Mouse (Mus musculus) liver, embryonic 12.5 days (tissue): Measurements from ENCODE around the gene Gtf2e1. TPM values are rescaled to one million over a fixed set of nuclear protein-coding genes. Genes with fewer than 3 reads are reported as not detected.

ENCODE experiments used
- ATAC-seq: fragments of 200-750 bp; cut with Nextera tagmentation; 2 replicates; pipeline ENCODE4 v1.8.0; 2017; ENCODE audit warnings: moderate number of reproducible peaks, mild to moderate bottlenecking, moderate library complexity
- H3K27ac ChIP-seq: fragments of 300-500 bp; sonication (generic); 2 replicates; pipeline ENCODE4 v1.5.1; 2016; ENCODE audit warnings: mild to moderate bottlenecking
- H3K27me3 ChIP-seq: fragments of 300-500 bp; sonication (generic); replicated peaks from 2 replicates; pipeline ENCODE4 v1.6.1; 2016; ENCODE audit warnings: mild to moderate bottlenecking, moderate library complexity
- H3K36me3 ChIP-seq: fragments of 300-500 bp; sonication (generic); 2 replicates; pipeline ENCODE4 v1.6.1; 2016; ENCODE audit warnings: mild to moderate bottlenecking, moderate library complexity
- H3K4me1 ChIP-seq: fragments of 300-500 bp; sonication (generic); 2 replicates; pipeline ENCODE4 v1.6.1; 2016
- H3K4me2 ChIP-seq: fragments of 300-500 bp; sonication (generic); 2 replicates; pipeline ENCODE4 v1.6.1; 2016; ENCODE audit warnings: mild to moderate bottlenecking, moderate library complexity
- H3K4me3 ChIP-seq: fragments of 300-500 bp; sonication (generic); 2 replicates; pipeline ENCODE4 v1.5.1; 2016; ENCODE audit warnings: mild to moderate bottlenecking, moderate library complexity
- H3K9ac ChIP-seq: fragments of 300-500 bp; sonication (generic); 2 replicates; pipeline ENCODE4 v1.6.1; 2016; ENCODE audit warnings: mild to moderate bottlenecking, moderate library complexity
- H3K9me3 ChIP-seq: fragments of 300-500 bp; sonication (generic); replicated peaks from 2 replicates; pipeline ENCODE4 v1.6.1; 2016; ENCODE audit warnings: mild to moderate bottlenecking, moderate library complexity
- WGBS: fragments of 180-500 bp; shearing (Covaris S2); methylation state at CpG from one replicate; pipeline ENCODE4 v1.1.7; 2016; ENCODE audit not compliant: insufficient replicate concordance; 5-methylcytosine and 5-hydroxymethylcytosine counted together
- polyA plus RNA-seq: library from polyadenylated mRNA; unstranded; fragments of >200 nt; fragmentation: Nextera tagmentation; extraction: Ambion mirVana; gene quantifications from 2 replicates; pipeline ENCODE4 v1.2.1, GENCODE M21; 2016

The Gtf2e1 gene
- polyA plus RNA-seq, 1 experiment from 2014 or later = 18.1 TPM

DNA sequence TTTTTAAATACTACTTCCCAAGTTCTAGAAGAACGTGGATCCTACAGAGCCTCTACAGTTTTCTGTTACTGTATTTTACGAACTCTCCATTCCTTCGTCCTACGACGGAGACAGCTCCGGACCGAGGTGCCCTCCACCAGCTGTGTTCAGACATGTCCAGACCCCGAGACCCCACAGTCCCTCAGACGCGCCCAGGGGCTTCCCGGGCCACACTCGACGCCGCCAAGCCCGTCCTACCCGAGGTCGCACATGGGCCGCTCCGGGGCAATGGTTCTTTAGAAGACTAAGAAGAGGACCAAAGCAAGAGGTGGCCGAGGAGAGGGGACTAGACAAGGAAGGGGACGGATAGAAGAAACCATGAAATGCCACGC lies 364 bp downstream of the Gtf2e1 start:
- under 1% methylated on average over 22 of the region's 22 CpGs for WGBS
- peaks cover 29% of the 10 kb centered on the region for H3K36me3 ChIP-seq
- peak overlapping the region; percentile 90 for H3K9ac ChIP-seq
- H3K4me1 ChIP-seq = peaks cover 36% of the 10 kb centered on the region
- H3K9me3 ChIP-seq = no peaks in the 10 kb centered on the region
- H3K4me2 ChIP-seq = peak overlapping the region; percentile 94
- no peaks in the 10 kb centered on the region for H3K27me3 ChIP-seq
- ATAC-seq = peak; percentile 61
- H3K27ac ChIP-seq = peak overlapping the region; percentile 82
- H3K4me3 ChIP-seq = peak overlapping the region; percentile 89

DNA sequence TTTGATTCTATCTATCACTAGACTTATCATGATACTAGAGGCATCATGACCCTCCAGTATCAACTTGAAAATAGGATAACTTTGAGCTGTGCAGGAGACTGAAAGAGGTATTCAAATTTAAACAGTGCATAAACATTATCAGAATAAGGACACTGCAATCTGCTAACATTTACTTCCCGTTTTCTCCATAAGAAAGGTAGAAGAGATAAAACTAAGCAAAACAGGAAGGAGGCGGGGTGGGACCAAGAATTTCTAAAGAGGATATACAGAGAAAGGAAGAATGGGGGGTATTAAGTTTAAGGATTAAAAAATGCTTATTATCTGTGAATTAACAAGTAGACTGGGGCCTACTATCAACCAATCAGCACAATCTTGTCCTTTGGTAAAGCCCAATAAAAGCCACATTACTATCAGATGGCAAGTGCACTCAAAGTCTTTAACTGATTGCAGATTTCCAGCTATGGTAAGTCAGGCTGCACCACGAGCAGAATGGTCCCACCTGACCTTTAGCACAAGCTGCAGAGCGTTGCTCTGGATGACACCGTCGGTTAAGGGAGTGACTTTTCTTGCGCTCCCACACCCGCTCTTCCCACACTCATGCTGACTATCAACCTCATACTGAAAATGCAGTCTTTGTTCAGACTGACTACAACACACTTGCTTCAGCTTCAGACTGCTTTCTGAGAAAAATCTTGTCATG lies 6.1 kb downstream of the Gtf2e1 start:
- no peak for ATAC-seq

DNA sequence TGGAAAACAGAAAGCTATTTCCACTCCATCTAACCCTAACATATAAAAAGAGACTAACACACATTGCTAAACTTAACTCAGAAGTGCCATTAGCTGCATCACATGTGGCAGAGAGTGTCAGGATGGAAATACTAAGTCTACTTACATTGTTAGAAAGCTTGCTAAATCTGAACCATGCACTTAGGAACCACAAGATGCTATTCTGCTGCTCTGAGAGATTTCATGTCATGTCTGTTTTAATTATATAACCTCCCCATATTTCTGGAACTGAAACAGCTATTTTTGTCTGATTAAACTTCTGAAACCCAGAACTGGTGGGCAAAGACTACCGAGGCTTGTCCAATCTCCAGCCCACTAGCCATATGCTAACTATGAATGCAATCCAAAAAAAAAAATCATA lies 7.5 kb downstream of the Gtf2e1 start:
- H3K27me3 ChIP-seq = no peaks in the 10 kb centered on the region
- H3K4me2 ChIP-seq = no peak overlapping the region
- no peak overlapping the region for H3K27ac ChIP-seq
- H3K9me3 ChIP-seq = no peaks in the 10 kb centered on the region
- ATAC-seq = no peak
- WGBS = 83% methylated on average over 1 of the region's 1 CpGs
- peaks cover 20% of the 10 kb centered on the region for H3K4me1 ChIP-seq
- H3K4me3 ChIP-seq = no peak overlapping the region
- no peak overlapping the region for H3K9ac ChIP-seq
- peaks cover 38% of the 10 kb centered on the region for H3K36me3 ChIP-seq

More for the DNA sequence above, 6.1 kb downstream of the Gtf2e1 start:
- no peaks in the 10 kb centered on the region for H3K9me3 ChIP-seq
- H3K27me3 ChIP-seq = no peaks in the 10 kb centered on the region
- H3K4me3 ChIP-seq = no peak overlapping the region
- no peak overlapping the region for H3K9ac ChIP-seq
- peaks cover 32% of the 10 kb centered on the region for H3K4me1 ChIP-seq
- no peak overlapping the region for H3K27ac ChIP-seq
- no peak overlapping the region for H3K4me2 ChIP-seq
- peaks cover 30% of the 10 kb centered on the region for H3K36me3 ChIP-seq
- 45% methylated on average over 8 of the region's 8 CpGs for WGBS

DNA sequence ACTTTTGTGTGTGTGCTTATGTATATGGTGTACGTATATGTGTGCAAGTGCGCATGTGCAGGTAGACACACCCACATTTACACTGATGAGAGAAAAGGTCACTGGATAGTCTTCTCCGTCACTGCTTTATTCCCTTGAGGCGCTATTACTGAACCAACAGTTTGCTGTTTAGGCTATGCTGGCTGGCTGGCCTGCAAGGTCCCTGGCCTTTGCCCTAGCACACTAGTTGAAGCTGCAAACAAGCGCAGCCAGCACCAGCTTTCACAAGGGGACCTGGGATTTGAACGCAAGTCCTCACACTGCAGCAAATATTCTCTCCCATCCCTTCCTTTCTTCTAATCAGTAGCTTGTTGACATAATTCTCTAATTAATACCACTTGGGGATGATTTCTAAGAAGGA lies 9.4 kb downstream of the Gtf2e1 start:
- Histone ChIP-seq H3K4me2 (no peak overlapping the region), H3K9ac (no peak overlapping the region), H3K27ac (no peak overlapping the region), H3K36me3 (peaks cover 47% of the 10 kb centered on the region), H3K27me3 (no peaks in the 10 kb centered on the region), H3K9me3 (no peaks in the 10 kb centered on the region), H3K4me3 (no peak overlapping the region), H3K4me1 (peaks cover 15% of the 10 kb centered on the region)
- WGBS = 81% methylated on average over 6 of the region's 6 CpGs
- ATAC-seq = peak; percentile 40; the same call in 1 of the 2 replicates

DNA sequence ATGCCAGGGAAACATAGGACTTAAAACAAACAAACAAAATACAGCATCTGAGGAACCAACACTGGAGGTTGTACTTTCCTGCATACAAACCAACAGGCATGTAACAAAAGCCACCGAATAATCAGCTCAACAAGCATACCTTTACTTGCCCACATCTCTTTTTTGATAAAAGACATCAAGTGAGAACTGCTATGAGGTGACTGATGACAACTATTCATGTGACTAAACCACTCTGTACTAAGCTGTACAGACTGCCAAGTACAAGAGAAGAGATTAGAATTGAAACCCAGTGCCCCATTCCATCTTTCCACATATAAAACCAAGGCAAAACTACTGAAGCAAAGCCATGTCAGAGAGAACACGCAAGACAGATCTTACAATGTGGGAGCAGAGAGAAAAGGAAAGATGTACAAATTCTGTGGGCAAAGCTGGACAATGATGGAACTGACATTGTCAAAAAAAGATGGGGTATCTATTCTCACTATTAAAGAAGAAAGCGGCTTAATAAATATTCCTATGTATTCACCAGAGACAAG lies 12.8 kb downstream of the Gtf2e1 start:
- ATAC-seq = no peak
- no peak overlapping the region for H3K9ac ChIP-seq
- H3K4me3 ChIP-seq = no peak overlapping the region
- H3K27ac ChIP-seq = no peak overlapping the region
- no peak overlapping the region for H3K4me2 ChIP-seq
- peaks cover 67% of the 10 kb centered on the region for H3K36me3 ChIP-seq
- no peaks in the 10 kb centered on the region for H3K4me1 ChIP-seq
- WGBS = 82% methylated on average over 3 of the region's 3 CpGs
- H3K27me3 ChIP-seq = no peaks in the 10 kb centered on the region
- H3K9me3 ChIP-seq = peaks cover 9% of the 10 kb centered on the region

DNA sequence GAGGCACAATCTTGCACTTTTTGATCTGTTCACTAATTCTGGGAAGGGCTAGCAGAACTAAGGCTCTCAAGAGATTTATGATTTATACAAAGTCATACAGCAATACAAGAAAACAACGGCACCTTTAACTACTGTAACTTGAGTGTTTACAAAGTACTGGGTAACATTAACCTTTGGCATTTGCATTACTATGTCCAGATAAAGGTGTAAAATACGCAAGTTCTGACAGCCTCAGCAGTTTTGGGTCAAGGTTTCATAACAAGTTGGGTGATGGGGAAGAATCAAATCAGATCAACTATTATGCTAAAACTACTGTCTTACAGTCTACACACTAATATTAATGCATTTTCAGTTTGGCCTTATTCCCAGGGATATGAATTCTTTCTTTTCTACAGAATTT lies 14.5 kb downstream of the Gtf2e1 start:
- H3K4me2 ChIP-seq = no peak overlapping the region
- WGBS = 89% methylated on average over 2 of the region's 2 CpGs
- H3K27me3 ChIP-seq = no peaks in the 10 kb centered on the region
- H3K4me3 ChIP-seq = no peak overlapping the region
- ATAC-seq = no peak
- no peak overlapping the region for H3K9ac ChIP-seq
- H3K36me3 ChIP-seq = peaks cover 77% of the 10 kb centered on the region
- peaks cover 9% of the 10 kb centered on the region for H3K9me3 ChIP-seq
- H3K27ac ChIP-seq = no peak overlapping the region
- H3K4me1 ChIP-seq = no peaks in the 10 kb centered on the region

DNA sequence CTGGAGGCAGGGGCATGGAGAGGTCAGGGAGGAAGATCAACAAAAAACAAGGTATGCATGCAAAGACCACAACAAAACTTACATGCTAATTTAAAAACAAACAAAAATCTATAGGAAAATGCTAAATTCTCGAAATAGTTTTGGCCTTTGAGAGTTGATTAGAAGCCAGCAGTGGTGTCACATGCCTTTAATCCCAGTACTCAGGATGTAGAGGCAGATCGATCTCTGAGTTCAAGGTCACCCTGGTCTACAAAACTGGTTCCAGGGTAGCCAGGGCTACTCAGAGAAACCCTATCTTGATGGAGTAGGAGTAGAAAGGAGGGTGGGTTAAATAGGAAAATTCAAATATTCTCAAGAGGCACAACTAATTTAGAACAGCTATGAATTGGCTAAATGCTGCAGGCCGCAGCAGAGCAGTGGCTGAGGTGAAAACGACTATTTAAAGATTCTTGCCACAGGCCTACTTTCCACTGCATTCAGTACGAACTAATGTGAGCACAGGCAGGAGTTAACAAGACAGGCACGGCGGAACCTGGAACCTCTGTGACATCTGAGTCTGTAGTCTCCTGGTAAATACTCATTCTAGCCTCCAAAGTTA lies 17.4 kb downstream of the Gtf2e1 start:
- Histone ChIP-seq H3K27ac (no peak overlapping the region), H3K4me1 (peaks cover 4% of the 10 kb centered on the region; the same call in 1 of the 2 replicates), H3K9ac (no peak overlapping the region), H3K27me3 (no peaks in the 10 kb centered on the region), H3K4me2 (no peak overlapping the region), H3K4me3 (no peak overlapping the region), H3K9me3 (peaks cover 9% of the 10 kb centered on the region), H3K36me3 (peaks cover 87% of the 10 kb centered on the region)
- no peak for ATAC-seq
- 82% methylated on average over 7 of the region's 7 CpGs for WGBS

DNA sequence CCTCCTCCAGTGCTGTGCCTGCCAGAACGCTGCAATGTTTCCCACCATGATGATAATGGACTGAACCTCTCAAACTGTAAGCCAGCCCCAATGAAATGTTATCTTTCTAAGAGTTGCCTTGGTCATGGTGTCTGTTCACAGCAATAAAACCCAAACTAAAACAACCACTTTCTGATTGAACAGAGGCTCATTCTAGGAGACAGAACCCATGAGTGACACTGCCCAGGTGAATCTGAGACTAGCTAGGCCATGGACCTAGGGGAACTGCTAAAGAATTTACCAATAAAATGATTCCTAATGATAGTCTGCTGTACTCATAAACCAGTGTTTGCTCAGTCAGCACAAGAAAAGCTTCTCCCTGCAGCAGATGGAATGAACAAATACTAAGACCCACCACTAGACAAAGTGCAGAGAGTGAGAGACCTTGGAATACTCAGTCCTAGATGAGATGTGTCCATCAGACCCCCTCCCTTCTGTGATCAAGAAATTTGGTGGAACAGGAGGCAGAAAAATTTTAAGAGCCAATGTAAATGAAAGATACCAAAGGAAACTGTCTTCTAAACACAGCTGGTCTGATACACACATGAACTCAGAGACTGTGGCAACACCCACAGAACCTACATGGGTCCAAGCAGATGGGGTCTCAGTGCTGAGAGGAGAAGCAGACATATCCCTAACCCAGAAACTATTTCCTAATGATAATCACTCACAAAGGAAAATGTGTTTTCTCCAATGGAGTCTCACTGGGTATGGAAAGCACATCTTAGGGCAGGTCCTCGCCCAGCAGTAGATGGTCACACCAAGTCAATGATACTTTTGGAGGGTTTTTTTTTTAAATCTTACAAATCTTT lies 19.2 kb downstream of the Gtf2e1 start:
- ATAC-seq = no peak
- Histone ChIP-seq H3K4me3 (no peak overlapping the region), H3K27me3 (no peaks in the 10 kb centered on the region), H3K27ac (no peak overlapping the region), H3K4me1 (peaks cover 4% of the 10 kb centered on the region; the same call in 1 of the 2 replicates), H3K9me3 (peaks cover 9% of the 10 kb centered on the region), H3K4me2 (no peak overlapping the region), H3K9ac (no peak overlapping the region), H3K36me3 (peaks cover 83% of the 10 kb centered on the region)
- 81% methylated on average over 2 of the region's 2 CpGs for WGBS

DNA sequence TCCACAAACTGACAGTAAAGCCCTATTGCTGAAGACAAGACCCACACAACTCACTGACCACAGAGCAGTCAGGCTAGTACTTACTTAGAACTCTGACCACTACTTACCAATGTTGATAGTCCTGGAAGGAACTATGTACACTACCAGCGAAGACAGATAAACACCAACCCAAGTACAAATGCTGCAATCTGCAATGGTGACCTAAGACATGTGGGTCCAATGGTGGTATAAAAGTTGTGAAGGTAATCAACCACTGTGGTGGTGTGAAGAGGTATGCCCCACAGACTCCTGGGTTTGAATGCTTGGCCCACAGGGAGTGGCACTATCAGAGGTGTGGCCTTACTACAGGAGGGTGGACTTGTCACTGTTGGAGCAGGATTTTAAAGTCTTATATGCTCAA lies 19.9 kb downstream of the Gtf2e1 start:
- H3K9me3 ChIP-seq = peaks cover 9% of the 10 kb centered on the region
- H3K4me1 ChIP-seq = peaks cover 4% of the 10 kb centered on the region; the same call in 1 of the 2 replicates
- H3K27ac ChIP-seq = no peak overlapping the region
- ATAC-seq = no peak
- H3K4me3 ChIP-seq = no peak overlapping the region
- WGBS = 88% methylated on average over 1 of the region's 1 CpGs
- no peak overlapping the region for H3K9ac ChIP-seq
- H3K27me3 ChIP-seq = no peaks in the 10 kb centered on the region
- no peak overlapping the region for H3K4me2 ChIP-seq
- peaks cover 83% of the 10 kb centered on the region for H3K36me3 ChIP-seq

DNA sequence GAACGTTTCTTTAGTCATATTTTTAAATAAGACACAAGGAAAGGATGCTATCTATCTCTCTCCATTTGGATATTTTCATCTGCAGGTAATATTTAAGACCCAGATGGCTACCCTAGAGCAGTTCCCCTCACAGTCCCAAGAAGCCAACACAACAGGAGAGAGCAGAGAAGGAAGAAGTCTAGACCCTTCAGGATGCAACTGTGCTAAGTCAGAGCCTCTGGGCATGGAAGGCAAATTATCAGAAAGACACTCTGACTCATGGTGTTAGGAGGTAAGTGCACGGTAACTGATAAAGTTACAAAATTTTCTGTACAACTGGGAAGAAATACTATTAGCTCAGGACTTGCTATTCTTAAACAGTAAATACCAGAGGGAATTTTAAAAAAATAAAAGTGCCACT lies 20.9 kb downstream of the Gtf2e1 start:
- 60% methylated on average over 2 of the region's 2 CpGs for WGBS
- H3K9ac ChIP-seq = no peak overlapping the region
- H3K4me2 ChIP-seq = no peak overlapping the region
- H3K27me3 ChIP-seq = no peaks in the 10 kb centered on the region
- no peak for ATAC-seq
- peaks cover 76% of the 10 kb centered on the region for H3K36me3 ChIP-seq
- H3K9me3 ChIP-seq = peaks cover 4% of the 10 kb centered on the region
- no peak overlapping the region for H3K4me3 ChIP-seq
- no peak overlapping the region for H3K27ac ChIP-seq
- peaks cover 4% of the 10 kb centered on the region; the same call in 1 of the 2 replicates for H3K4me1 ChIP-seq

DNA sequence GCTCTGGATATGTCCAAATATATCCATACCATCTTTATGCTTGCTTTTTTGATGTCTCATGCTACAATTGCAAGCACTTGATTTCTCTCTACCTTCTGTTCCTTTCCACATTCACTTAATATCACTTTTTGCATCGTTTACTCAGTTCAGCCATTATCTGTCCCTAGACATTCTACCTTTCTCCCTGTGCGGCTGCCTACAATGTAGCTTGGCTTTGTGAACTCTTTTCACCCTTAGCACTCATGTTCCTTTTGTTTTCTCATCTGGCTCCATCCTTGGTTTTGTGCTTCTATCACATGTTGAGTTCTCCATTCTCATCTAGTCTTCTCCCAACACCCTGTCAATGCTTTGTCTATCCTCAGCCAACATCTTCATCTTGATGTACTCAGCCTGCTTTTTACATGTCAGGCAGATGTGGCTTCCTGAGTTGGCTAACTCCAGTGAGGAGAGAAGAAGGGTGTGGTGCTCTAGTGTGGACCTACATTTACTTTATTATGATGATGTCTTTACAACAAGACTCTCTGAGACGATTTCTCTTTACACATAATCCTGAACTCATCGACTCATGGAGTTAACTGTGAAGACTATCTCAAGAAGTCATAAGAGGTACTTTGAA lies 21.9 kb downstream of the Gtf2e1 start:
- no peak for ATAC-seq
- no peak overlapping the region for H3K9ac ChIP-seq
- no peak overlapping the region for H3K4me2 ChIP-seq
- 77% methylated on average over 4 of the region's 4 CpGs for WGBS
- no peaks in the 10 kb centered on the region for H3K9me3 ChIP-seq
- peaks cover 72% of the 10 kb centered on the region for H3K36me3 ChIP-seq
- no peak overlapping the region for H3K4me3 ChIP-seq
- peaks cover 4% of the 10 kb centered on the region; the same call in 1 of the 2 replicates for H3K4me1 ChIP-seq
- no peak overlapping the region for H3K27ac ChIP-seq
- H3K27me3 ChIP-seq = no peaks in the 10 kb centered on the region
